Mouse (Mus musculus): ENCODE data around the gene Nol7.

The Nol7 gene

DNA sequence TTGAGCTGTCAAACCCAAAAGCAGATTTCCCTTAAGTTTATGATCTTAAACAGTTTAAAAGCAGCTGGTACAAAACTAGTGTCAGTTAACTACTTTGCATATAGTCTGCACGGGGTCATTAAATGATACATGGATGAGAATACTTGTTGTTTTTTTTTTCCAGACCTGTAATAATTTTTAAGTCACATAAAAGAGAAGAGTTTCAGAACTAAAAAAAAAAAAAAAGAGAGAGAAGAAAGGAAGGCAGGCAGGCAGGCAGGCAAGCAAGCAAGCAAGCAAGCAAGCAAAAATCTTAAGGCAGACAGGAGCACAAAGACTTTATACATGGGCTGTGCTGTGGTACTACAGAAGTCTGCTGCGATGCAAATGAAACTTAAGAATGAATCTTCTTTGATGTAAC, 35.2 kb downstream of the Nol7 start:
- no peak for DNase-seq

DNA sequence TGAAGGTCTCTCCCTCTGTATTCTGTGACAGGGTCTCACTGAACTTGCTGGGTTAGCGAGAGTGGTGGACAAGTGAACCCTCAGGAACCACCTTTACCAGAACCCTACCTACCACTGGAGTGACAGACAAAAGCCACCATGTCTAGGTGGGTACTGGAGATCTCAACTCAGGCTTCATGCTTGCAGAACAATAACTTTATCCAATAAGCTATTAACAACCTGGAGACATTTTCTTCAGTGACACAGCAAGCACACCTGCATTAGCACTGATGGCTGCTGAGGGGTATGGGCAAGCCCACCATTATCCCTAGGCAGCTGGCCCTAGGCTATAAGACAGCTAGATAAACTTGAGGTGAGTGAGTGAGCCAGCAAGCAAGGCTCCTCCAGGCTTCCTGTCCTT, 42.2 kb downstream of the Nol7 start:
- DNase-seq: no peak

DNA sequence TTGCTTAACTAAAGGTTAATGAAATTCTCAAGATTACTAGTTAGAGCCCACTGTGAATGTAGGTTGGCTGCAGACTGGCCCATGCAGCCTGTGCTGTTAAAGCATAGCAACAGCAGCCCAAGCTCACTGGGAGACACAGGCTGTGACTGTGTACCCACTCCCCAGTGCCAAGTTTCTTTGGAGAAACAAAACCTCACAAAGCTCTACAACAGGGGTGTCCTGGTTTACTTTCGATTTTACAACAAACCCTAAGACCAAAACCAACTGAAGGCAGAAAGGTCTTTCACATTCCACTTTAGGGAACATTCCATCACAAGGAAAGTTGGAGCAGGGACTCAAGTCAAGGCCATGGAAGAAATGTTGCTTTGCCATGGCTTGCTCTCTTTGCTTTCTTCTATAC, 44.4 kb downstream of the Nol7 start:
- no peak for DNase-seq

- DNase-seq: no peak
Measured at GRCm38 (mm10) chr13:43443706-43444105, 45.5 kb downstream of the Nol7 start.

DNA sequence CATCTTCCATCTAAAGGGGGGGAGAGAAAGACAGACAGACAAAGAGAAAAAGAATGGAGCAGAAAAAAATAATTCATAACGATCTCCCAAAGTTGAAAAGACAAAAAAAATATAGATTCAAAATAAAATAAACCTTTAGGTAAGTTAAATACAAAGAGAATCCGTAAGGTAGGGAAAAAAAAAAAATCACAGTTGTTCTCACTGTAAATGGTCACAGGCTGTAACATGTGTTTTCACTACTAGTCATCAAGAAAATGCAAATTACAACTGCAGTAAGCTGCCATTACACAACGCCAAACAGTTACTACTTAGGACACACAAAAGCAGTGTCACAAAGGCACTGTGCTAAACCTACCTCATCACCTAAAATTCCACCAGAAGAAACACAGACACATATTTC, 46.5 kb downstream of the Nol7 start:
- DNase-seq: no peak

DNA sequence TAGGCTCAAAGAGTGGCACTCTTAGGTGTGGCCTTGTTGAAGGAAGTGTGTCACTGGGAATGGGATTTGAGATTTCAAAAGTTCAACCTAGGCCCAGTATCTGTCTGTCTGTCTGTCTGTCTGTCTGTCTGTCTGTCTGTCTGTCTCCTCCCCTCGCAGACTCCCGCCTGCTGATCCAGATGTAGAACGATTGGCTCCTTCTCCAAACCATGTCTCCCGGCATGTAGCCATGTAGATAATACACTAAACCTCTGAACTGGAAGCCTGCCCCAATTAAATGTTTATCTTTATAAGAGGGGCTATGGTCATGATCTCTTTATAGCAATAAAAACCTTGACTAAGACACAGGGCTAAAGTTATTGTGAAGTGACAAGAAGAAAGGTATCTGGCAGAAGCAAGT, 47.6 kb downstream of the Nol7 start:
- no peak for DNase-seq

GRCm38 (mm10) chr13:43447721-43448120, 49.5 kb downstream of the Nol7 start:
- DNase-seq: no peak

DNA sequence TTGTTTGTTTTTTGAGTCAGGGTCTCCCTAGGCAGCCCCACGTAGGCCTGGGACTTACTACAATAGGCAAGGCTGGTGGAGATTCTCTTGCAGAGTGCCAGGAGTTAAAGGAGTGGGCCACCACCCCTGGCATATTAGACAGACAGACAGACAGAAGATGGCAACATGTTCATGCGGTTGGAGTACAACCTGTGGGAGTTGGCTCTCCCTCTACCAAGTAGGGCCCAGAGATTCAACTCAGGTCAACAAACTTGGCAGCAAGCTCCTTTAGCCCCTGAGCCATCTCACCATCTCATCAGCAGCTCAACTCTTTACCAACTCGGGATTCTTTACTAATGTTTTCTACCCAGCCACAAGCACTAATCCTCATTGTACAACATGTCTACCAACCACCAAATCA, 52.5 kb downstream of the Nol7 start:
- DNase-seq: no peak

- DNase-seq: no peak
Measured at GRCm38 (mm10) chr13:43452177-43452576, 54.0 kb downstream of the Nol7 start.

GRCm38 (mm10) chr13:43452843-43453605, 54.8 kb downstream of the Nol7 start:
- peak; percentile 62 for DNase-seq

DNA sequence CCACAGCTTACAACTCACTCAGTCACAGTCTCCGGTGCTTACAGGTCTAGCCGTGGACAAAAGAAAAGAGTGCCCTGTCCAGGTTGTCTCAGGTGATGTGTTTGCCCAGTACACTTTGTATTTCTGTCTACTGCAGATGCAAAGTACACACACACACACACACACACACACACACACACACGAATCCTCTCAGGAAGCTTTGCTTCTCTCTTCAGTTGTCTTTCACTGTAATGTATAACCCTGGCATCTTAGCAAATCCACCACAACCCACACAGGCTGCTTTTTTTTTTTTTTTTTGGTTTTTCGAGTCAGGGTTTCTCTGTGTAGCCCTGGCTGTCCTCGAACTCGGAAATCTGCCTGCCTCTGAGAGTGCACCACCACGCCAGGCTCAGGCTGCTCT, 56.2 kb downstream of the Nol7 start:
- DNase-seq: peak; percentile 40
